Mouse (Mus musculus) C2C12 (cell line): ENCODE data around the gene Foxm1. TPM values are rescaled to one million over a fixed set of nuclear protein-coding genes. Genes with fewer than 3 reads are reported as not detected.

Experiments
- H3K27me3 ChIP-seq: one replicate; pipeline ENCODE4 v1.6.1; 2011; ENCODE audit not compliant: control insufficient read depth, insufficient read depth, insufficient read length
- H3K36me3 ChIP-seq: one replicate; pipeline ENCODE4 v1.6.1; 2011; ENCODE audit not compliant: control insufficient read depth, insufficient read depth
- H3K4me3 ChIP-seq: one replicate; pipeline ENCODE4 v1.5.1; 2011; ENCODE audit warnings: mild to moderate bottlenecking, control low read depth; ENCODE audit not compliant: poor library complexity, insufficient read depth, severe bottlenecking
- H3K79me2 ChIP-seq: one replicate; pipeline ENCODE4 v1.6.1; 2011; ENCODE audit not compliant: control insufficient read depth, insufficient read depth
- H3K79me3 ChIP-seq: one replicate; pipeline ENCODE4 v1.6.1; 2011; ENCODE audit warnings: low read depth, control low read depth
- H3ac ChIP-seq: one replicate; pipeline ENCODE3; 2011; ENCODE audit warnings: low read depth; ENCODE audit not compliant: control insufficient read depth, insufficient read length
- CEBPB ChIP-seq: IDR thresholded peaks from one replicate; pipeline ENCODE4 v1.6.1; 2011; ENCODE audit warnings: low read depth, mild to moderate bottlenecking, control low read depth, moderate library complexity
- CTCF ChIP-seq: IDR thresholded peaks from one replicate; pipeline ENCODE4 v1.5.1; 2011; ENCODE audit not compliant: control insufficient read depth, insufficient read depth, insufficient read length
- FOSL1 ChIP-seq: IDR thresholded peaks from one replicate; pipeline ENCODE4 v1.8.0; 2011; ENCODE audit warnings: mild to moderate bottlenecking, low read length; ENCODE audit not compliant: poor library complexity, insufficient read depth, severe bottlenecking
- MAX ChIP-seq: IDR thresholded peaks from one replicate; pipeline ENCODE4 v1.6.1; 2011; ENCODE audit warnings: mild to moderate bottlenecking, control low read depth
- USF1 ChIP-seq: IDR thresholded peaks from one replicate; pipeline ENCODE4 v1.6.1; 2011; ENCODE audit warnings: low read depth, mild to moderate bottlenecking, control low read depth, moderate library complexity
- polyA plus RNA-seq: library from polyadenylated mRNA; unstranded; fragments of >200 nt; fragmentation: generic; extraction: Trizol; gene quantifications from one replicate; pipeline ENCODE4 v1.2.1, GENCODE M21; 2012; ENCODE audit warnings: missing spikeins

The Foxm1 gene
- polyA plus RNA-seq, 1 experiment = 60.4 TPM

DNA sequence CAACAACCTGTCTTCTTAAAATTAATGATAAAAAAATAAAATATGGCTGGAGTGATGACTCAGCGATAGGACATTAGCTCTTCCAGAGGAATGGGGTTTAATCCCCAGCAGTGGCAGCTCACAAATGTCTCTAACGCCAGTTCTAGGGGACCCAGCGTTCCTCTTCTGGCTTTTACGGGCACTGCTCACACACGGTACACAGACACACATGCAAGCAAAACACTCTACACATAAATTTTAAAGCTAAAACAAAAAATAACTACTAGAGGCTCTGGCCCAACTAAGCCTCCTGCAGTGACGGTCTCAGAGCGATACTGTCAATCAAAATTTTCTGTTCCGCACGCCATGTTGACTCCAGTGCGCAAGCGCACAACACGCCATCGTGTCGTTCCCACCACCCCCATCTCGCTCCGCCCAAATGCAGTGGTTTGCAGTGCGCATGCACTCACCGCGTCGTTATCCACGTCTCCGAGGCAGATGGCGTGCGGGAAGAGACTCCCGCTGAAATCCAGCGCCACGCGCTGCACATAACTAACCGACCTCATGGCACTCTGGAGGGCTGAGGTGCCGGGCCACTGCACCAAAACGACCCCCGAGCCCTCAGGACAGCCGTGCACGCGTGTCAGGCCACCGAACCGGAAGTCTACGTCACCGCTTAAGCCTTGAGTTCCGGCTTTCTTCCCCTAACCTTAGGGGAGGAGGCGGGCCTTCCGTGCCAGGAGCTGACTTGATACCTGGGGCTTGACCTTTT lies 61.7 kb downstream of the Foxm1 start, which contains the start of gene Itfg2:
TSS of gene Itfg2 (minus strand) at position 663 of the 751 bp plus-strand sequence.
- H3K79me2 ChIP-seq = peaks cover 45% of the 10 kb centered on the region
- no peak for TF ChIP-seq FOSL1
- no peak for TF ChIP-seq CEBPB
- no peak for TF ChIP-seq USF1
- TF ChIP-seq MAX = peak; percentile 95
- TF ChIP-seq CTCF = no peak
- H3K27me3 ChIP-seq = no peaks in the 10 kb centered on the region
- H3K4me3 ChIP-seq = peak within 1 kb of the TSS; percentile 61
- peaks cover 26% of the 10 kb centered on the region for H3K79me3 ChIP-seq
- H3K36me3 ChIP-seq = peaks cover 14% of the 10 kb centered on the region
- H3ac ChIP-seq = peak within 1 kb of the TSS; percentile 87

DNA sequence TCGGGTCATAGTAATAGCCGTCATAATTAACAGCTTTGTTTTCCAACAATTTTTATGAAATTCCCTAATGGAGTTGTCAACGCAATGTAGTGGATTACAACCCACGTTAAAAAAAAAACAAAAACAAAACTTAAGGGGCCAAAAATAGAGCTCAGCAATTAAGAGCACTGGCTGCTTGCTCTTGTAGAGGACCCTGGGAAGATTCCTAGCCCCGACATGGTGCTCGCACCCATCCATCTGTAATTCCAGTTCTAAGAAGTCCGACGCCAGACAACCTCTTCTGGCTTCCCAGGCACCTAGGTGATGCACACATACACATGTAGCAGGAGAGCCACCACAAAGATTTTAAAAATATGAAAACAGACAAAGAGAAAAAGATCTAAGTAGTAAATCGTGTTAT lies 62.3 kb downstream of the Foxm1 start:
- peaks cover 39% of the 10 kb centered on the region for H3K79me2 ChIP-seq
- H3K36me3 ChIP-seq = peaks cover 15% of the 10 kb centered on the region
- no peak overlapping the region for H3ac ChIP-seq
- no peak for TF ChIP-seq MAX
- H3K4me3 ChIP-seq = no peak overlapping the region
- H3K27me3 ChIP-seq = no peaks in the 10 kb centered on the region
- H3K79me3 ChIP-seq = peaks cover 22% of the 10 kb centered on the region

Other genes starting within 250 kb of the Foxm1 start
- 57.6 TPM for gene Tspan9, start 219.4 kb upstream of the Foxm1 start, polyA plus RNA-seq
- gene Tead4, start 62.1 kb upstream of the Foxm1 start, polyA plus RNA-seq = 9.1 TPM
- gene Tulp3, start 7.1 kb upstream of the Foxm1 start, polyA plus RNA-seq = 19.0 TPM
- gene Rhno1, start 56 bp upstream of the Foxm1 start, polyA plus RNA-seq = 39.9 TPM
- gene Tex52, start 12.5 kb downstream of the Foxm1 start, polyA plus RNA-seq = 0.21 TPM
- not detected for gene Gm44596, start 12.5 kb downstream of the Foxm1 start, polyA plus RNA-seq
- 0.51 TPM for gene Nrip2, start 36.3 kb downstream of the Foxm1 start, polyA plus RNA-seq
- gene Itfg2, start 62.0 kb downstream of the Foxm1 start, polyA plus RNA-seq = 28.9 TPM
- gene Fkbp4, start 75.7 kb downstream of the Foxm1 start, polyA plus RNA-seq = 399 TPM
- gene Pzp, start 163.8 kb downstream of the Foxm1 start, polyA plus RNA-seq = not detected
- not detected for gene A2ml1, start 218.6 kb downstream of the Foxm1 start, polyA plus RNA-seq